In genomic region chr5:35950504-35950903, GRCm38 (mm10) we compare ENCODE assay signal across 24 mouse cellular contexts. TPM values are rescaled to one million over a fixed set of nuclear protein-coding genes. Genes with fewer than 3 reads are reported as not detected.
DNase-seq lines count a peak whose midpoint lies in the region; ATAC-seq and TF ChIP-seq lines count a peak whose summit lies in the region.
"Had no signal": no experiment of that assay in that cellular context is flagged by ENCODE, and none has a peak within 500 bp of the region (broad histone marks: within the 10 kb centered on the region; RNA-seq: fewer than 3 reads in every experiment).

No protein-coding gene starts in this region.

- H3K79me2 ChIP-seq in myocyte (ENCODE audit: control insufficient read depth, insufficient read depth) = no peaks in the 10 kb centered on the region

- H3K4me1 ChIP-seq in limb, embryonic 14.5 days (ENCODE audit: control insufficient read depth, insufficient read depth, low read length) = 0 out of 2 replicates have a peak, but pooled peaks cover 5% of the 10 kb centered on the region
- peaks cover 10% of the 10 kb centered on the region for H3K4me1 ChIP-seq in limb, embryonic 10.5 days

- H3K9ac ChIP-seq in limb, embryonic 14.5 days (ENCODE audit: low read depth, low read length, severe bottlenecking) = no peak overlapping the region

- 42% methylated on average over 7 of the region's 7 CpGs for WGBS in limb, embryonic 14.5 days
- WGBS in limb, embryonic 10.5 days = 82% methylated on average over 7 of the region's 7 CpGs

- no peaks in the 10 kb centered on the region for H3K9me3 ChIP-seq in limb, embryonic 14.5 days (ENCODE audit: control insufficient read depth, low read length)
- no peaks in the 10 kb centered on the region for H3K9me3 ChIP-seq in limb, embryonic 10.5 days (replicated peaks)
- H3K9me3 ChIP-seq: G1E had no signal

- no peak overlapping the region for H3K4me3 ChIP-seq in limb, embryonic 14.5 days (replicated peaks; ENCODE audit: low read length)
- H3K4me3 ChIP-seq in limb, embryonic 10.5 days = no peak overlapping the region
- H3K4me3 ChIP-seq in myocyte = no peak overlapping the region

- peak; percentile 21; the same call in 1 of the 2 replicates for ATAC-seq in limb, embryonic 14.5 days (ENCODE audit: low FRiP score, low read depth)
- peak; percentile 42; the same call in 1 of the 2 replicates for ATAC-seq in granulocyte monocyte progenitor cell, adult 5-6 weeks (replicated peaks; ENCODE audit: poor library complexity, severe bottlenecking)
- ATAC-seq: activated CD4-positive, CD25-positive, alpha-beta regulatory T cell, adult 4 months; CD4-positive, CD25-positive, alpha-beta regulatory T cell, adult 4 months; Patski had no signal

- H3K4me2 ChIP-seq in limb, embryonic 14.5 days (replicated peaks; ENCODE audit: low read depth, low read length, severe bottlenecking) = no peak overlapping the region
- H3K4me2 ChIP-seq in myocyte (ENCODE audit: low read depth) = no peak overlapping the region

- DNase-seq in limb, embryonic 14.5 days (ENCODE audit: low spot score) = no peak
- DNase-seq in limb, embryonic 10.5 days (ENCODE audit: low spot score) = no peak
- peak; percentile 6 for DNase-seq in A20 (ENCODE audit: low read depth, low spot score)
- DNase-seq in right cerebral cortex, postnatal 4 days = no peak
- no peak for DNase-seq in adrenal gland, adult 18-20 months (ENCODE audit: low spot score in 2 of 2)
- no peak for DNase-seq in frontal cortex, postnatal 25 days (ENCODE audit: low spot score in 2 of 2)
- DNase-seq: adrenal gland, adult 2 months; adrenal gland, adult 8-10 months; adrenal gland, postnatal 10 days; adrenal gland, postnatal 14 days; adrenal gland, postnatal 25 days; adrenal gland, postnatal 36 days; B cell, adult 2 months; cerebellum, adult 11 months; cerebellum, adult 11-12 months; cerebellum, adult 18-20 months; cerebellum, adult 2 months had no signal

- TF ChIP-seq POLR2A in limb, embryonic 14.5 days (IDR thresholded peaks at IDR 0.05; ENCODE audit: borderline replicate concordance, extremely low read depth, insufficient read depth, insufficient read length) = no peak
- TF ChIP-seq POLR2A in myocyte (IDR thresholded peaks at IDR 0.05; ENCODE audit: insufficient read length, low read depth) = no peak

- no peaks in the 10 kb centered on the region for H3K27me3 ChIP-seq in limb, embryonic 14.5 days (ENCODE audit: control insufficient read depth, insufficient read depth, low read length)
- H3K27me3 ChIP-seq in limb, embryonic 10.5 days (ENCODE audit: low read depth, poor library complexity, severe bottlenecking) = no peaks in the 10 kb centered on the region
- H3K27me3 ChIP-seq in myocyte (ENCODE audit: control insufficient read depth, insufficient read depth, insufficient read length) = no peaks in the 10 kb centered on the region
- H3K27me3 ChIP-seq: CH12.LX, Patski had no signal

- no peak overlapping the region for H3ac ChIP-seq in myocyte (ENCODE audit: control insufficient read depth, insufficient read length)

- H3K36me3 ChIP-seq in limb, embryonic 14.5 days (ENCODE audit: control insufficient read depth, insufficient read depth, low read length) = peaks cover 84% of the 10 kb centered on the region
- peaks cover 76% of the 10 kb centered on the region for H3K36me3 ChIP-seq in limb, embryonic 10.5 days
- H3K36me3 ChIP-seq in myocyte (ENCODE audit: control insufficient read depth, insufficient read depth) = peaks cover 39% of the 10 kb centered on the region
- H3K36me3 ChIP-seq: G1E had no signal

- no peak overlapping the region for H3K27ac ChIP-seq in limb, embryonic 14.5 days (replicated peaks; ENCODE audit: low read depth, low read length)
- no peak overlapping the region for H3K27ac ChIP-seq in limb, embryonic 10.5 days

TF ChIP-seq in myocyte, 11 proteins besides CTCF, POLR2A, EP300 and RAD21:
- TF ChIP-seq MYOD1 (IDR thresholded peaks at IDR 0.05; ENCODE audit: control insufficient read depth in 1 of 3, insufficient read length in 2 of 3, low read depth in 2 of 3) (peak in 2 of 3 experiments; percentile 51 to 62), MYOG (IDR thresholded peaks at IDR 0.05; ENCODE audit: control insufficient read depth in 1 of 3, insufficient read depth in 1 of 3, insufficient read length in 2 of 3, low read depth in 2 of 3) (peak in 1 of 3 experiments; percentile 57), POLR2AphosphoS2 (IDR thresholded peaks at IDR 0.05; ENCODE audit: insufficient read length, low read depth) (no peak)

RNA-seq across cellular contexts. Expression of gene Afap1, which starts 57.4 kb away (rescaled TPM):
- polyA plus RNA-seq in limb, embryonic 14.5 days (2012; rRNA removed) = 20.4 and 25.6 TPM in 2 replicates
- polyA plus RNA-seq in limb, embryonic 14.5 days (2014; fragmentation: Nextera tagmentation; extraction: Ambion mirVana) = 19.5 and 21.6 TPM in 2 replicates
- polyA plus RNA-seq in limb, embryonic 10.5 days (2016; fragmentation: Nextera tagmentation; extraction: Ambion mirVana) = 13.6 and 15.1 TPM in 2 replicates
- 23.7 and 36.0 TPM in 2 replicates for total RNA-seq in granulocyte monocyte progenitor cell, adult 5-6 weeks (2014; fragmentation: Nextera tagmentation)
- total RNA-seq in granulocyte monocyte progenitor cell, adult 5-6 weeks (2017) = 17.9 and 20.4 TPM in 2 replicates
- 12.4 TPM for polyA plus RNA-seq in myocyte (2012; fragmentation: generic; extraction: Trizol)
- total RNA-seq in adrenal gland, adult 18-20 months (2021) = 10 to 100 TPM; 15.3 to 33.0 TPM
- polyA plus RNA-seq: G1E had no signal
